Mouse (Mus musculus) erythroid progenitor cell, adult 5-6 weeks (primary cell): ENCODE data around the gene C1qbp. TPM values are rescaled to one million over a fixed set of nuclear protein-coding genes. Genes with fewer than 3 reads are reported as not detected.
A peak's percentile ranks its signal among the peaks of the same experiment; 100 is the strongest.

Experiments used
- ATAC-seq: replicated peaks from 2 replicates; pipeline ENCODE4 v1.8.0; 2016; ENCODE audit warnings: moderate number of reproducible peaks, mild to moderate bottlenecking, moderate TSS enrichment, inconsistent platforms; ENCODE audit not compliant: poor library complexity, low FRiP score, severe bottlenecking
- total RNA-seq, 2 experiments: library from RNA; stranded (forward) in 1 of 2; stranded (reverse) in 1 of 2; fragments of 150-400 nt in 1 of 2; fragments of 186-747, 209-891 nt in 1 of 2; gene quantifications; 2 replicates each; pipeline versions ENCODE4 v1.2.3 to v1.2.4; 2015 to 2017; ENCODE audit warnings: low replicate concordance in 2 of 2

C1qbp gene
- total RNA-seq, 2 experiments from 2014 or later = 7.3 to 87.2 TPM

GRCm38 (mm10) chr11:70977293-70977692 lies 5.5 kb downstream of the C1qbp start:
- ATAC-seq = no peak

GRCm38 (mm10) chr11:70975193-70975592 lies 7.6 kb downstream of the C1qbp start:
- no peak for ATAC-seq

GRCm38 (mm10) chr11:70973947-70974346 lies 8.9 kb downstream of the C1qbp start:
- no peak for ATAC-seq

GRCm38 (mm10) chr11:70972586-70972985 lies 10.2 kb downstream of the C1qbp start:
- no peak for ATAC-seq

GRCm38 (mm10) chr11:70970560-70971540 lies 12.0 kb downstream of the C1qbp start:
- ATAC-seq = peak; percentile 73

- peak; percentile 80 for ATAC-seq
Observed at GRCm38 (mm10) chr11:70969821-70970559, 12.8 kb downstream of the C1qbp start, which contains the start of the genes Nup88 and Rpain. Gene Nup88, minus strand, starts transcription at chr11:70969973. Gene Rpain, plus strand, starts transcription at chr11:70970213.

GRCm38 (mm10) chr11:70969271-70969794 lies 13.5 kb downstream of the C1qbp start:
- ATAC-seq = peak; percentile 23

GRCm38 (mm10) chr11:70964222-70964907 lies 18.5 kb downstream of the C1qbp start:
- ATAC-seq = no peak

GRCm38 (mm10) chr11:70960786-70961554 lies 21.9 kb downstream of the C1qbp start:
- ATAC-seq = no peak

GRCm38 (mm10) chr11:70954711-70955110 lies 28.1 kb downstream of the C1qbp start:
- ATAC-seq = no peak

- no peak for ATAC-seq
Observed at GRCm38 (mm10) chr11:70944935-70945817, 37.6 kb downstream of the C1qbp start.

- no peak for ATAC-seq
Observed at GRCm38 (mm10) chr11:70943651-70944050, 39.2 kb downstream of the C1qbp start.

GRCm38 (mm10) chr11:70942596-70942995 lies 40.2 kb downstream of the C1qbp start:
- no peak for ATAC-seq

GRCm38 (mm10) chr11:70935316-70935715 lies 47.5 kb downstream of the C1qbp start:
- ATAC-seq = 0 out of 2 replicates have a peak, but pooled peaks have one; percentile 42

- no peak for ATAC-seq
Observed at GRCm38 (mm10) chr11:70931461-70931860, 51.4 kb downstream of the C1qbp start.
